Mouse (Mus musculus): ENCODE data around the gene Heatr5a. TPM values are rescaled to one million over a fixed set of nuclear protein-coding genes. Genes with fewer than 3 reads are reported as not detected.

Heatr5a gene
- 11.2 and 12.7 TPM in 2 replicates for polyA plus RNA-seq (2015; fragmentation: Nextera tagmentation; extraction: Ambion mirVana)

GRCm38 (mm10) chr12:51971070-51971664 lies at the start of gene Heatr5a:
Gene Heatr5a (minus strand): TSS chr12:51971321.
- peak within 1 kb of the TSS; percentile 92 for H3K27ac ChIP-seq (replicated peaks)
- peak within 1 kb of the TSS; percentile 98 for H3K4me3 ChIP-seq (replicated peaks)
- no peaks in the 10 kb centered on the region for H3K9me3 ChIP-seq (replicated peaks)
- WGBS = under 1% methylated on average over 49 of the region's 53 CpGs
- ATAC-seq (ENCODE audit: insufficient number of reproducible peaks, low FRiP score, low TSS enrichment, low read depth) = peak; percentile 98
- no peaks in the 10 kb centered on the region for H3K36me3 ChIP-seq
- no peaks in the 10 kb centered on the region for H3K27me3 ChIP-seq
- H3K4me2 ChIP-seq (replicated peaks) = peak within 1 kb of the TSS; percentile 52
- peak within 1 kb of the TSS; percentile 88 for H3K9ac ChIP-seq
- H3K4me1 ChIP-seq = peaks cover 12% of the 10 kb centered on the region; the same call in 1 of the 2 replicates

- no peaks in the 10 kb centered on the region for H3K27me3 ChIP-seq
- H3K9ac ChIP-seq = no peak overlapping the region
- no peak overlapping the region for H3K4me3 ChIP-seq (replicated peaks)
- no peak overlapping the region for H3K4me2 ChIP-seq (replicated peaks)
- no peak for ATAC-seq (ENCODE audit: insufficient number of reproducible peaks, low FRiP score, low TSS enrichment, low read depth)
- WGBS = 72% methylated on average over 7 of the region's 7 CpGs
- no peaks in the 10 kb centered on the region for H3K4me1 ChIP-seq
- H3K36me3 ChIP-seq = no peaks in the 10 kb centered on the region
- no peak overlapping the region for H3K27ac ChIP-seq (replicated peaks)
- H3K9me3 ChIP-seq (replicated peaks) = no peaks in the 10 kb centered on the region
Observed at GRCm38 (mm10) chr12:52014494-52015029, 43.4 kb upstream of the Heatr5a start.

GRCm38 (mm10) chr12:52014044-52014443 lies 42.9 kb upstream of the Heatr5a start:
- Histone ChIP-seq H3K27ac (replicated peaks) (no peak overlapping the region), H3K4me3 (replicated peaks) (no peak overlapping the region), H3K27me3 (no peaks in the 10 kb centered on the region), H3K36me3 (no peaks in the 10 kb centered on the region), H3K4me1 (no peaks in the 10 kb centered on the region), H3K9me3 (replicated peaks) (no peaks in the 10 kb centered on the region), H3K9ac (no peak overlapping the region), H3K4me2 (replicated peaks) (no peak overlapping the region)
- WGBS = 83% methylated on average over 11 of the region's 11 CpGs
- no peak for ATAC-seq (ENCODE audit: insufficient number of reproducible peaks, low FRiP score, low TSS enrichment, low read depth)

DNA sequence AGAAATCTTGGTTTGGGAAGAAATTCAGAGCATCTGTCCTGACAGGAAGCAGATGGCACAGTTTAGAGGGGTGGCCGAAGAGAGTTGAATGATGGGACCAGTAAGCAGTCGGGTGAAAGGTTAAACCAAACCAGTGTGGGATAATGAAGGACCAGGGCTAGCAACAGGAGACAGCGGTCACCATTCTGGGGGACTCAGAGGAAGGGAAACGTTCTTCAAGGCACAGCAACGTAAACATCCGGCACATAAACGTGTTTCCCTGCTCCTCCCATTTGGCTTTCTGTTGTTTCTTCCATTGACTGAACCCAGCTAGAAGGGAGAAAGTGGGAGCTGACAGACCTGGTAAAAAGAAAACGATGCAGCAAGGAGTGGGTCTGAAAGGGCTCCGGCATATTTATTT lies 42.2 kb upstream of the Heatr5a start:
- no peak overlapping the region for H3K4me3 ChIP-seq (replicated peaks)
- no peak overlapping the region for H3K27ac ChIP-seq (replicated peaks)
- 32% methylated on average over 9 of the region's 9 CpGs for WGBS
- no peak for ATAC-seq (ENCODE audit: insufficient number of reproducible peaks, low FRiP score, low TSS enrichment, low read depth)
- H3K9ac ChIP-seq = no peak overlapping the region
- no peaks in the 10 kb centered on the region for H3K9me3 ChIP-seq (replicated peaks)
- no peaks in the 10 kb centered on the region for H3K4me1 ChIP-seq
- no peak overlapping the region for H3K4me2 ChIP-seq (replicated peaks)
- H3K27me3 ChIP-seq = no peaks in the 10 kb centered on the region
- no peaks in the 10 kb centered on the region for H3K36me3 ChIP-seq

DNA sequence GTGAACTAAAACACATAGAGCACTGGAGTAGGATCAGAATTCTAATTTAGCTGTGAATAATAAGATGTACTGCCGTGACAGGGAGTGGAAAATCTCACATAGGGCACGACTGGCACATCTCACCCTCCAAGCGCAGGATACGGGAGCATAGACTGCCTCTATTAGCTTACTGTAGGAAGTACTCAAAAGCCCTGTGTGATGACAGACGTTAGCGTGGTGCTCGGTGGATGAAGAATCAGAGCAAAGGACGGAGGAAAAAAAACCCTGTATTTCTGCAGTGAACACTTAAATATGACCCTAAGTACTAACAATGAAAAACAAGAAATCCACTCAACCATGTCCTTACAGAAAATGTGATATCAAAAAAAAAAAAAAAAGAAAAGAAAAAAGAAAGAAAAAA lies 41.0 kb upstream of the Heatr5a start:
- Histone ChIP-seq H3K36me3 (no peaks in the 10 kb centered on the region), H3K9me3 (replicated peaks) (no peaks in the 10 kb centered on the region), H3K4me1 (no peaks in the 10 kb centered on the region), H3K27ac (replicated peaks) (no peak overlapping the region), H3K4me3 (replicated peaks) (no peak overlapping the region), H3K4me2 (replicated peaks) (no peak overlapping the region), H3K9ac (no peak overlapping the region), H3K27me3 (no peaks in the 10 kb centered on the region)
- no peak for ATAC-seq (ENCODE audit: insufficient number of reproducible peaks, low FRiP score, low TSS enrichment, low read depth)
- WGBS = 73% methylated on average over 8 of the region's 8 CpGs

DNA sequence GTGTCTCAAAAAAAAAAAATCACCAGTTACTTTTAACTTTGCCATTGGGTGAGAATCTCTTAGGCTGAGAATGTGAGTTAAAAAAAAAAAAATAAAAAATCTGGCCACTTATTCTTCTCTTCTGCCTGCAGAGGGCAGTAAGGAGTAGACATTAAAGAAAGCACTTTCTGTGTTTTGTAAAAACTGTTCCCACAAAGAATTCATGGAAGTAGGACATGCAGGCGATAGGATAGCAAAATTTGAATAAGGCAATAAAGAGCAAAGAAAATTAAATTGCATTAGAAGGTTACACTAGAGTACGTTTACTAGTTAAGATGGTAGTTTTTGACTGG lies 39.5 kb upstream of the Heatr5a start:
- Histone ChIP-seq H3K9ac (no peak overlapping the region), H3K36me3 (no peaks in the 10 kb centered on the region), H3K4me2 (replicated peaks) (no peak overlapping the region), H3K27ac (replicated peaks) (no peak overlapping the region), H3K9me3 (replicated peaks) (no peaks in the 10 kb centered on the region), H3K4me3 (replicated peaks) (no peak overlapping the region), H3K4me1 (0 out of 2 replicates have a peak, but pooled peaks cover 4% of the 10 kb centered on the region), H3K27me3 (no peaks in the 10 kb centered on the region)
- 46% methylated on average over 2 of the region's 2 CpGs for WGBS
- no peak for ATAC-seq (ENCODE audit: insufficient number of reproducible peaks, low FRiP score, low TSS enrichment, low read depth)

DNA sequence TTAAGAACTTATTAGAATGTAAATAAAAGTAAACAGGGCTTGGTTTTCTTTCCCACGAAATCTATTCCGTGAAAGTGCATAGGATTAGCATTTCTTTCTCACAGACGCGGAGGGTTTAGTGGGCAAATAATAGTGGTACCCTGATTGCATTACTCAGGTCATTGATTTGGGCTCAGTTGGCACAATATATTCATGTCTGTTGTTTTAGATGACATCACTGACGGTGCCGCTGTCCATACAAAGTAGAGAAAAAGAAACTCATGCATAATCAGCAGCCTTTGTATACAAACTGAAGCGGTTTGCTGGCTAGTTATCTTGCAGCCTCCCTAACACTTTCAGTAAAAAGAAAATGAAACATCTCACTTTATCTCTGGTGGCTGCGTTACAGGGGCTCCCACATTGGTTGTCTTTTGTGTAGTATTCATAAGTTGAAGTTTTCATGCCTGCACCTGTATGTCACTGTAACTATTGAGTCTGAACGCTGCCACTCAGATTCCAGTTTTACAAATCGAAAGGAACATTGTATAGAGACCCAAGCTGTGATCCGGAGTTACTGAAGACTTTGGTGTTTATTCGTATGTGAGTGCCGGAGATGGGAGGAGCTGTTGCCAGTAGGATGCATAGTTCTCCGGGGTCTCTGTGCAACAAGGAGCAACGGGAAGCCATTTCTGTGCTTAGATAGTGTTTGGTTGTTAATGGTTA lies 39.0 kb upstream of the Heatr5a start:
- H3K27ac ChIP-seq (replicated peaks) = no peak overlapping the region
- no peaks in the 10 kb centered on the region for H3K9me3 ChIP-seq (replicated peaks)
- H3K4me3 ChIP-seq (replicated peaks) = no peak overlapping the region
- H3K27me3 ChIP-seq = no peaks in the 10 kb centered on the region
- 0 out of 2 replicates have a peak, but pooled peaks cover 5% of the 10 kb centered on the region for H3K4me1 ChIP-seq
- H3K4me2 ChIP-seq (replicated peaks) = no peak overlapping the region
- H3K36me3 ChIP-seq = no peaks in the 10 kb centered on the region
- H3K9ac ChIP-seq = no peak overlapping the region
- no peak for ATAC-seq (ENCODE audit: insufficient number of reproducible peaks, low FRiP score, low TSS enrichment, low read depth)
- 70% methylated on average over 15 of the region's 15 CpGs for WGBS

GRCm38 (mm10) chr12:52006633-52006994 lies 35.5 kb upstream of the Heatr5a start:
- 36% methylated on average over 5 of the region's 5 CpGs for WGBS
- Histone ChIP-seq H3K27me3 (no peaks in the 10 kb centered on the region), H3K4me2 (replicated peaks) (peak overlapping the region; percentile 63), H3K9me3 (replicated peaks) (no peaks in the 10 kb centered on the region), H3K27ac (replicated peaks) (peak overlapping the region; percentile 44; the same call in 1 of the 2 replicates), H3K36me3 (no peaks in the 10 kb centered on the region), H3K4me3 (replicated peaks) (peak overlapping the region; percentile 56), H3K4me1 (0 out of 2 replicates have a peak, but pooled peaks cover 5% of the 10 kb centered on the region), H3K9ac (no peak overlapping the region)
- peak; percentile 57; the same call in 1 of the 2 replicates for ATAC-seq (ENCODE audit: insufficient number of reproducible peaks, low FRiP score, low TSS enrichment, low read depth)

- Histone ChIP-seq H3K27me3 (no peaks in the 10 kb centered on the region), H3K4me3 (replicated peaks) (peak within 1 kb of the TSS; percentile 56), H3K27ac (replicated peaks) (peak within 1 kb of the TSS; percentile 44; the same call in 1 of the 2 replicates), H3K4me2 (replicated peaks) (peak within 1 kb of the TSS; percentile 63), H3K36me3 (no peaks in the 10 kb centered on the region), H3K9me3 (replicated peaks) (no peaks in the 10 kb centered on the region), H3K4me1 (0 out of 2 replicates have a peak, but pooled peaks cover 5% of the 10 kb centered on the region), H3K9ac (peak within 1 kb of the TSS; percentile 29)
- peak; percentile 96 for ATAC-seq (ENCODE audit: insufficient number of reproducible peaks, low FRiP score, low TSS enrichment, low read depth)
- 2% methylated on average over 46 of the region's 46 CpGs for WGBS
Observed at GRCm38 (mm10) chr12:52005877-52006632, 34.9 kb upstream of the Heatr5a start, which contains the start of gene Dtd2. Gene Dtd2 (minus strand): TSS chr12:52006501.

GRCm38 (mm10) chr12:52002746-52003145 lies 31.6 kb upstream of the Heatr5a start:
- ATAC-seq (ENCODE audit: insufficient number of reproducible peaks, low FRiP score, low TSS enrichment, low read depth) = no peak
- 0 out of 2 replicates have a peak, but pooled peaks cover 5% of the 10 kb centered on the region for H3K4me1 ChIP-seq
- 87% methylated on average over 3 of the region's 3 CpGs for WGBS

DNA sequence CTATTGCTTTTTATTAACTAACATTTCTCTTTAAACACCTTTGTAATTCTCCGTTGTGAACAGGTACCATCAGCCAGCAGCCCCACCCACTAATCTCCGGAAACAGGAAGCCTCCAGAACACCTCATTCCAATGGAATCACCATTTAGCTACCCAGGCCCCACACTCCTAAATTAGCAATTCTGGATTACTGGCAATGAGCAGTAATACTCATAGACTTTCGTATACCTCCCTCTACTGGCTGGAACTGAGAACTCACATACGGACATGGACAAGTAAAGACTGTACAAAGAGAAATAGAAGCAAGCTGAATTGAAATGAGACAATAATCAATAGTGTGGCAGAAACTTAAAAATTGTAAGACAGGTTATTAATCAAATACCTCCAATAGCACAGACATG lies 30.4 kb upstream of the Heatr5a start:
- Histone ChIP-seq H3K9me3 (replicated peaks) (no peaks in the 10 kb centered on the region), H3K9ac (no peak overlapping the region), H3K4me1 (0 out of 2 replicates have a peak, but pooled peaks cover 5% of the 10 kb centered on the region), H3K27ac (replicated peaks) (no peak overlapping the region), H3K27me3 (no peaks in the 10 kb centered on the region), H3K4me2 (replicated peaks) (no peak overlapping the region), H3K4me3 (replicated peaks) (no peak overlapping the region), H3K36me3 (peaks cover 15% of the 10 kb centered on the region; the same call in 1 of the 2 replicates)
- 25% methylated on average over 4 of the region's 4 CpGs for WGBS
- ATAC-seq (ENCODE audit: insufficient number of reproducible peaks, low FRiP score, low TSS enrichment, low read depth) = 0 out of 2 replicates have a peak, but pooled peaks have one; percentile 31

More at GRCm38 (mm10) chr12:52002746-52003145, 31.6 kb upstream of the Heatr5a start:
- Histone ChIP-seq H3K4me2 (replicated peaks) (no peak overlapping the region), H3K27me3 (no peaks in the 10 kb centered on the region), H3K27ac (replicated peaks) (no peak overlapping the region), H3K4me3 (replicated peaks) (no peak overlapping the region), H3K9ac (no peak overlapping the region), H3K9me3 (replicated peaks) (no peaks in the 10 kb centered on the region), H3K36me3 (peaks cover 15% of the 10 kb centered on the region; the same call in 1 of the 2 replicates)
